In the genomic region with DNA sequence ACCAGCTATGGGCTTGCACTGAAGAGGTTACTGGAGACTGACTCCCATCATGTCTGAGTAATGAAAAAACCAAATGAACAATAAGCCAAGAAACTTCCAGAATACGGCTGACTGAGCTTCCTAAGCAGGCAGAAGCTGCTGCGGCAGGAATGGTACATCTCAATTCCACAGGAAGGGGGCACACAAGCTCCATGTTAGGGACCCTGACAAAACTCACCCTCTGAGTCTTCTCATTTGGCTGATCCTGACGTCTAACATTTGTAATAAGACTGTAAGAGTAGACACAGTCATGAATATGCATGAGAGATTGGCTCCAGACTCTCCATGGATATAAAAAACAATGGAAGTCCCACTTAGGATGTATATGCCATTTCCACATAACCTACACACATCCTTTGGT, we compare ENCODE assay signal across 7 mouse cellular contexts. TPM values are rescaled to one million over a fixed set of nuclear protein-coding genes. Genes with fewer than 3 reads are reported as not detected.
DNase-seq lines count a peak whose midpoint lies in the region; ATAC-seq lines count a peak whose summit lies in the region.

No protein-coding gene starts in this region.

- H3K36me3 ChIP-seq in midbrain, embryonic 14.5 days (ENCODE audit: control insufficient read depth, insufficient read depth, low read length), result no peaks in the 10 kb centered on the region

- no peaks in the 10 kb centered on the region for H3K27me3 ChIP-seq in midbrain, embryonic 14.5 days (ENCODE audit: control insufficient read depth, insufficient read depth, low read length)

- H3K4me1 ChIP-seq in midbrain, embryonic 14.5 days (ENCODE audit: control insufficient read depth, insufficient read depth, low read length), result peaks cover 15% of the 10 kb centered on the region

- H3K9ac ChIP-seq in midbrain, embryonic 14.5 days (replicated peaks; ENCODE audit: low read length), result no peak overlapping the region

- DNase-seq in urinary bladder, postnatal 14 days (ENCODE audit: low spot score), result peak; percentile 26
- DNase-seq in urinary bladder, adult 18-20 months (ENCODE audit: low spot score in 2 of 2), result no peak
- DNase-seq in cerebellum, postnatal 10 days, result peak; percentile 86 to 87
- DNase-seq in left cerebral cortex, adult 18-20 months (ENCODE audit: low spot score in 2 of 2), result peak; percentile 65 to 68
- DNase-seq in midbrain, embryonic 14.5 days, result peak; percentile 90
- peak; percentile 64 for DNase-seq in thymus, postnatal 14 days

- WGBS in midbrain, embryonic 14.5 days, result 7% methylated on average over 3 of the region's 3 CpGs

- no peak overlapping the region for H3K4me3 ChIP-seq in midbrain, embryonic 14.5 days (replicated peaks; ENCODE audit: low read depth, low read length)

- no peak overlapping the region for H3K4me2 ChIP-seq in midbrain, embryonic 14.5 days (ENCODE audit: low read length)

- H3K27ac ChIP-seq in midbrain, embryonic 14.5 days (replicated peaks; ENCODE audit: low read depth, low read length), result peak overlapping the region; percentile 32; the same call in 1 of the 2 replicates

- ATAC-seq in granulocyte monocyte progenitor cell, adult 5-6 weeks (replicated peaks; ENCODE audit: poor library complexity, severe bottlenecking), result peak; percentile 41; the same call in 1 of the 2 replicates
- ATAC-seq in midbrain, embryonic 14.5 days (ENCODE audit: low FRiP score, low TSS enrichment), result peak; percentile 86

- H3K9me3 ChIP-seq in midbrain, embryonic 14.5 days (ENCODE audit: control insufficient read depth, low read length), result no peaks in the 10 kb centered on the region

RNA-seq across cellular contexts. Expression of gene Nrde2, which starts 6.7 kb away (rescaled TPM):
- 11.1 and 19.6 TPM in 2 replicates for total RNA-seq in granulocyte monocyte progenitor cell, adult 5-6 weeks (2014; fragmentation: Nextera tagmentation)
- total RNA-seq in granulocyte monocyte progenitor cell, adult 5-6 weeks (2017), result 26.8 and 34.4 TPM in 2 replicates
- 10 to 100 TPM; 16.9 to 17.7 TPM for total RNA-seq in left cerebral cortex, adult 18-20 months (2021)
- 11.3 and 14.1 TPM in 2 replicates for polyA plus RNA-seq in midbrain, embryonic 14.5 days (2014; fragmentation: Nextera tagmentation; extraction: Ambion mirVana)

RNA-seq across cellular contexts. Expression of gene Calm1, which starts 33.1 kb away (rescaled TPM):
- 154 and 167 TPM in 2 replicates for total RNA-seq in granulocyte monocyte progenitor cell, adult 5-6 weeks (2014; fragmentation: Nextera tagmentation)
- 549 and 572 TPM in 2 replicates for total RNA-seq in granulocyte monocyte progenitor cell, adult 5-6 weeks (2017)
- 1,000 to 10,000 TPM; 2,232 to 2,307 TPM for total RNA-seq in left cerebral cortex, adult 18-20 months (2021)
- polyA plus RNA-seq in midbrain, embryonic 14.5 days (2014; fragmentation: Nextera tagmentation; extraction: Ambion mirVana), result 2,581 and 2,856 TPM in 2 replicates

RNA-seq across cellular contexts. Expression of gene Psmc1, which starts 56.2 kb away (rescaled TPM):
- total RNA-seq in granulocyte monocyte progenitor cell, adult 5-6 weeks (2014; fragmentation: Nextera tagmentation), result 168 and 202 TPM in 2 replicates
- 190 and 241 TPM in 2 replicates for total RNA-seq in granulocyte monocyte progenitor cell, adult 5-6 weeks (2017)
- 100 to 1,000 TPM; 196 to 225 TPM for total RNA-seq in left cerebral cortex, adult 18-20 months (2021)
- polyA plus RNA-seq in midbrain, embryonic 14.5 days (2014; fragmentation: Nextera tagmentation; extraction: Ambion mirVana), result 257 and 284 TPM in 2 replicates

Comparison
In these comparisons a context has a peak if more than half of its experiments do, and no peak if none do; other contexts are left out.
1. DNase-seq: peak in urinary bladder, postnatal 14 days (single experiment), cerebellum, postnatal 10 days (2 of 2), left cerebral cortex, adult 18-20 months (2 of 2), midbrain, embryonic 14.5 days (single experiment) and thymus, postnatal 14 days (single experiment); none in urinary bladder, adult 18-20 months (0 of 2).